Mouse (Mus musculus) heart, postnatal 4 days (tissue): Measurements from ENCODE around the gene Ccng2. TPM values are rescaled to one million over a fixed set of nuclear protein-coding genes. Genes with fewer than 3 reads are reported as not detected.

Experiments used
- total RNA-seq, 2 experiments: library from RNA; stranded (reverse); gene quantifications; 2 replicates each; pipeline ENCODE4 v1.2.3; 2021

Ccng2 gene
- total RNA-seq, 2 experiments from 2014 or later, result 16.8 to 18.9 TPM

Other genes with a start within 250 kb of the Ccng2 start
- under 1 TPM in 1 of 2 experiments, not detected in 1; 0.10 TPM for gene Sowahb, start 222.2 kb upstream of the Ccng2 start, total RNA-seq
- 100 to 1,000 TPM; 120 to 130 TPM for gene Sept11, start 173.8 kb upstream of the Ccng2 start, total RNA-seq
- 100 to 1,000 TPM; 246 to 267 TPM for gene Ccni, start 60.8 kb upstream of the Ccng2 start, total RNA-seq
- under 1 TPM; 0.50 to 0.52 TPM for gene 2010109A12Rik, start 60.7 kb upstream of the Ccng2 start, total RNA-seq